Mouse (Mus musculus) retina, embryonic 14.5 days (tissue): ENCODE measurements around the gene Smarcd3.
"Not testable (repeated sequence)": the region's sequence is repeated elsewhere in the genome, so short reads cannot be mapped to it uniquely, and the experiment has no call there.

Source experiments
- DNase-seq: peaks from one replicate; pipeline ENCODE4 v3.0.0-alpha.2; 2015; ENCODE audit warnings: low spot score

The Smarcd3 gene

GRCm38 (mm10) chr5:24555335-24555734, 68.9 kb downstream of the Smarcd3 start:
- not testable (repeated sequence) for DNase-seq

- DNase-seq, result no peak
Measured at GRCm38 (mm10) chr5:24553621-24554244, 70.5 kb downstream of the Smarcd3 start.

- no peak for DNase-seq
Measured at GRCm38 (mm10) chr5:24551317-24551688, 72.9 kb downstream of the Smarcd3 start.

GRCm38 (mm10) chr5:24550598-24551316, 73.5 kb downstream of the Smarcd3 start:
- peak; percentile 64 for DNase-seq

GRCm38 (mm10) chr5:24542643-24543042, 81.6 kb downstream of the Smarcd3 start:
- DNase-seq, result no peak

- no peak for DNase-seq
Measured at GRCm38 (mm10) chr5:24541144-24541569, 83.1 kb downstream of the Smarcd3 start.
